Mouse (Mus musculus): ENCODE measurements around the gene Clic6. TPM values are rescaled to one million over a fixed set of nuclear protein-coding genes. Genes with fewer than 3 reads are reported as not detected.

Clic6 gene
- polyA plus RNA-seq, 1 experiment from 2014 or later, result 57.4 TPM

DNA sequence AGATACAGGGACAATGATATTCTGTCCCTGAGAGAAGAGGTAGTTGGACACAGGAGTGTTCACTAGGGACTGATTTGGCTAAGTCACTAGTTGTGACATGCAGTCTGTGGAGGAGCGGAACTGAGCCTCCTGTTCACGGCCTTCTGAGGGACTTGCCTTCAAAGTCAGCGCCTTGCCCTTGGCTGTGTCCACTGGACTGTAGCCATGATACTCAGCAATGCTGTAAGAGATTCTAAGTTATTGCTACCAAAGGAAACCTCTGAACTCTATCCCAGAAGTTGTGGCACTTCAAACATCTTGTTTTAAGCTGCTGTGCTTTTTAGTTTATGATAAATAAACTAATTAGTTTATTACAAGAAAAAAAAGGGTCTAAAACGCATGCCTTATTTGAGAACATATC lies 102.3 kb downstream of the Clic6 start:
- H3K36me3 ChIP-seq (ENCODE audit: control insufficient read depth, insufficient read depth, low read length), result no peaks in the 10 kb centered on the region
- H3K9me3 ChIP-seq (ENCODE audit: control insufficient read depth, low read length), result no peaks in the 10 kb centered on the region
- H3K4me2 ChIP-seq (ENCODE audit: low read depth, low read length), result no peak overlapping the region
- WGBS, result 83% methylated on average over 4 of the region's 4 CpGs
- no peak overlapping the region for H3K27ac ChIP-seq (ENCODE audit: low read length)
- no peak overlapping the region for H3K4me3 ChIP-seq (ENCODE audit: low read length)
- no peaks in the 10 kb centered on the region for H3K4me1 ChIP-seq (ENCODE audit: control insufficient read depth, insufficient read depth, low read length)
- ATAC-seq, result no peak
- no peak overlapping the region for H3K9ac ChIP-seq (ENCODE audit: low read depth, low read length)
- H3K27me3 ChIP-seq (replicated peaks; ENCODE audit: control insufficient read depth, insufficient read depth, low read length), result no peaks in the 10 kb centered on the region

Other genes with a start within 250 kb of the Clic6 start
- gene Kcne2, start 193.3 kb upstream of the Clic6 start, polyA plus RNA-seq (2015; fragmentation: Nextera tagmentation; extraction: Ambion mirVana), result 0.10 and 0.21 TPM in 2 replicates
- gene Smim11, start 184.4 kb upstream of the Clic6 start, polyA plus RNA-seq (2015; fragmentation: Nextera tagmentation; extraction: Ambion mirVana), result 98.0 and 101 TPM in 2 replicates
- gene Fam243, start 164.3 kb upstream of the Clic6 start, polyA plus RNA-seq (2015; fragmentation: Nextera tagmentation; extraction: Ambion mirVana), result not detected in 2 replicates
- gene Kcne1, start 126.3 kb upstream of the Clic6 start, polyA plus RNA-seq (2015; fragmentation: Nextera tagmentation; extraction: Ambion mirVana), result not detected in 2 replicates
- gene Rcan1, start 14.9 kb upstream of the Clic6 start, polyA plus RNA-seq (2015; fragmentation: Nextera tagmentation; extraction: Ambion mirVana), result 23.6 and 28.1 TPM in 2 replicates

Measured in intestine, embryonic 16.5 days (tissue).